ENCODE assay signal across 8 mouse cellular contexts in genomic region chr12:113151661-113152271, GRCm38 (mm10). TPM values are rescaled to one million over a fixed set of nuclear protein-coding genes. Genes with fewer than 3 reads are reported as not detected.
DNase-seq lines count a peak whose midpoint lies in the region; ATAC-seq and TF ChIP-seq lines count a peak whose summit lies in the region.

No protein-coding gene starts in this region.

- H3K9me3 ChIP-seq in intestine, embryonic 14.5 days (ENCODE audit: control insufficient read depth, low read length), result no peaks in the 10 kb centered on the region
- H3K9me3 ChIP-seq in neural tube, embryonic 15.5 days (replicated peaks), result no peaks in the 10 kb centered on the region

- H3K4me3 ChIP-seq in bone marrow, adult 2 months (replicated peaks; ENCODE audit: control insufficient read depth, low read depth, low read length), result peak overlapping the region; percentile 96
- H3K4me3 ChIP-seq in intestine, embryonic 14.5 days (ENCODE audit: low read depth, low read length), result peak overlapping the region; percentile 46
- peak overlapping the region; percentile 37 for H3K4me3 ChIP-seq in neural tube, embryonic 15.5 days (replicated peaks)

- peak; percentile 86; the same call in 1 of the 2 replicates for TF ChIP-seq POLR2A in bone marrow, adult 2 months (IDR thresholded peaks at IDR 0.05; ENCODE audit: borderline replicate concordance, control insufficient read depth, low read depth, low read length)

- peaks cover 14% of the 10 kb centered on the region for H3K27me3 ChIP-seq in intestine, embryonic 14.5 days (replicated peaks; ENCODE audit: control insufficient read depth, insufficient read depth, low read length)
- peaks cover 25% of the 10 kb centered on the region for H3K27me3 ChIP-seq in neural tube, embryonic 15.5 days (replicated peaks)

- ATAC-seq in intestine, embryonic 14.5 days (replicated peaks; ENCODE audit: low FRiP score, low TSS enrichment, low read depth), result no peak
- no peak for ATAC-seq in neural tube, embryonic 15.5 days (ENCODE audit: low FRiP score)

- peak; percentile 64 to 68 for DNase-seq in B cell, adult 2 months
- DNase-seq in gastrocnemius, postnatal 36 days, result peak; percentile 65 to 66
- DNase-seq in intestine, embryonic 14.5 days (ENCODE audit: low spot score), result peak; percentile 74
- peak; percentile 72 to 74 for DNase-seq in lung, adult 18-20 months
- no peak for DNase-seq in frontal cortex, postnatal 25 days (ENCODE audit: low spot score in 2 of 2)
- no peak for DNase-seq in adrenal gland, postnatal 36 days

- H3K36me3 ChIP-seq in intestine, embryonic 14.5 days (ENCODE audit: control insufficient read depth, insufficient read depth, low read length), result no peaks in the 10 kb centered on the region
- no peaks in the 10 kb centered on the region for H3K36me3 ChIP-seq in neural tube, embryonic 15.5 days

- peaks cover 7% of the 10 kb centered on the region; the same call in 1 of the 2 replicates for H3K4me1 ChIP-seq in bone marrow, adult 2 months (ENCODE audit: control insufficient read depth, insufficient read depth, low read length)
- peaks cover 20% of the 10 kb centered on the region for H3K4me1 ChIP-seq in intestine, embryonic 14.5 days (replicated peaks; ENCODE audit: control insufficient read depth, insufficient read depth, low read length)
- peaks cover 44% of the 10 kb centered on the region for H3K4me1 ChIP-seq in neural tube, embryonic 15.5 days

- WGBS in bone marrow, adult 2 months, result under 1% methylated on average over 36 of the region's 36 CpGs
- under 1% methylated on average over 35 of the region's 36 CpGs for WGBS in intestine, embryonic 14.5 days
- WGBS in neural tube, embryonic 15.5 days, result under 1% methylated on average over 36 of the region's 36 CpGs

- H3K27ac ChIP-seq in bone marrow, adult 2 months (ENCODE audit: control insufficient read depth, insufficient read depth, low read depth, low read length, poor library complexity), result peak overlapping the region; percentile 56
- H3K27ac ChIP-seq in intestine, embryonic 14.5 days (ENCODE audit: low read depth), result no peak overlapping the region
- no peak overlapping the region for H3K27ac ChIP-seq in neural tube, embryonic 15.5 days (replicated peaks)

- intact Hi-C loops in gastrocnemius, postnatal 36 days (cut with DNase I), result loop anchor here (5.0 kb wide), 1 partner anchor 149 kb away; the partner anchor contains the start of gene Brf1

- H3K9ac ChIP-seq in intestine, embryonic 14.5 days (ENCODE audit: low read length), result peak overlapping the region; percentile 42
- 0 out of 2 replicates have a peak overlapping the region, but pooled peaks have one; percentile 31 for H3K9ac ChIP-seq in neural tube, embryonic 15.5 days (replicated peaks)

- H3K4me2 ChIP-seq in intestine, embryonic 14.5 days (ENCODE audit: low read length), result peak overlapping the region; percentile 90
- peak overlapping the region; percentile 67 for H3K4me2 ChIP-seq in neural tube, embryonic 15.5 days

- TF ChIP-seq CTCF in bone marrow, adult 2 months (IDR thresholded peaks at IDR 0.05; ENCODE audit: control insufficient read depth, insufficient read depth, low read length), result no peak

RNA-seq across cellular contexts. Expression of gene Tedc1, which starts 4.5 kb away (rescaled TPM):
- polyA plus RNA-seq in bone marrow, adult 2 months (2011; ENCODE audit: insufficient read depth, insufficient read length, low replicate concordance, missing spikeins), result 7.0 and 16.0 TPM in 2 replicates
- total RNA-seq in gastrocnemius, postnatal 36 days (2021), result under 1 TPM; 0.56 to 0.67 TPM
- 24.2 and 27.9 TPM in 2 replicates for polyA plus RNA-seq in intestine, embryonic 14.5 days (2014; fragmentation: Nextera tagmentation; extraction: Ambion mirVana)
- 19.6 and 36.6 TPM in 2 replicates for polyA plus RNA-seq in neural tube, embryonic 15.5 days (2015; fragmentation: Nextera tagmentation; extraction: Ambion mirVana)
- 1 to 10 TPM; 1.7 TPM for total RNA-seq in adrenal gland, postnatal 36 days (2021)

RNA-seq across cellular contexts. Expression of gene Crip1, which starts 5.7 kb away (rescaled TPM):
- 166 and 201 TPM in 2 replicates for polyA plus RNA-seq in bone marrow, adult 2 months (2011; ENCODE audit: insufficient read depth, insufficient read length, low replicate concordance, missing spikeins)
- total RNA-seq in gastrocnemius, postnatal 36 days (2021), result 10 to 100 TPM; 73.5 to 88.6 TPM
- 266 and 312 TPM in 2 replicates for polyA plus RNA-seq in intestine, embryonic 14.5 days (2014; fragmentation: Nextera tagmentation; extraction: Ambion mirVana)
- polyA plus RNA-seq in neural tube, embryonic 15.5 days (2015; fragmentation: Nextera tagmentation; extraction: Ambion mirVana), result 53.4 and 404 TPM in 2 replicates
- 10 to 100 TPM; 44.1 to 71.1 TPM for total RNA-seq in adrenal gland, postnatal 36 days (2021)

RNA-seq across cellular contexts. Expression of gene Crip2, which starts 11.7 kb away (rescaled TPM):
- polyA plus RNA-seq in bone marrow, adult 2 months (2011; ENCODE audit: insufficient read depth, insufficient read length, low replicate concordance, missing spikeins), result 23.6 and 24.6 TPM in 2 replicates
- total RNA-seq in gastrocnemius, postnatal 36 days (2021), result 10 to 100 TPM; 30.9 to 39.3 TPM
- polyA plus RNA-seq in intestine, embryonic 14.5 days (2014; fragmentation: Nextera tagmentation; extraction: Ambion mirVana), result 124 and 129 TPM in 2 replicates
- polyA plus RNA-seq in neural tube, embryonic 15.5 days (2015; fragmentation: Nextera tagmentation; extraction: Ambion mirVana), result 259 and 289 TPM in 2 replicates
- 10 to 100 TPM; 51.8 to 52.5 TPM for total RNA-seq in adrenal gland, postnatal 36 days (2021)

RNA-seq across cellular contexts. Expression of gene Tmem121, which starts 34.0 kb away (rescaled TPM):
- not detected in 2 replicates for polyA plus RNA-seq in bone marrow, adult 2 months (2011; ENCODE audit: insufficient read depth, insufficient read length, low replicate concordance, missing spikeins)
- total RNA-seq in gastrocnemius, postnatal 36 days (2021), result under 1 TPM; 0.15 TPM
- 6.6 and 7.6 TPM in 2 replicates for polyA plus RNA-seq in intestine, embryonic 14.5 days (2014; fragmentation: Nextera tagmentation; extraction: Ambion mirVana)
- 47.2 and 52.2 TPM in 2 replicates for polyA plus RNA-seq in neural tube, embryonic 15.5 days (2015; fragmentation: Nextera tagmentation; extraction: Ambion mirVana)
- 1 to 10 TPM; 4.5 to 7.4 TPM for total RNA-seq in adrenal gland, postnatal 36 days (2021)

RNA-seq across cellular contexts. Expression of gene Mta1, which starts 53.7 kb away (rescaled TPM):
- 17.9 and 20.9 TPM in 2 replicates for polyA plus RNA-seq in bone marrow, adult 2 months (2011; ENCODE audit: insufficient read depth, insufficient read length, low replicate concordance, missing spikeins)
- 10 to 100 TPM; 32.3 to 36.1 TPM for total RNA-seq in gastrocnemius, postnatal 36 days (2021)
- polyA plus RNA-seq in intestine, embryonic 14.5 days (2014; fragmentation: Nextera tagmentation; extraction: Ambion mirVana), result 17.6 and 21.3 TPM in 2 replicates
- 14.3 and 15.0 TPM in 2 replicates for polyA plus RNA-seq in neural tube, embryonic 15.5 days (2015; fragmentation: Nextera tagmentation; extraction: Ambion mirVana)
- total RNA-seq in adrenal gland, postnatal 36 days (2021), result 10 to 100 TPM; 76.8 to 99.8 TPM

Comparison
In these comparisons a context has a peak if more than half of its experiments do, and no peak if none do; other contexts are left out.
1. DNase-seq: peak in B cell, adult 2 months (2 of 2), gastrocnemius, postnatal 36 days (2 of 2), intestine, embryonic 14.5 days (single experiment) and lung, adult 18-20 months (2 of 2); none in frontal cortex, postnatal 25 days (0 of 2) and adrenal gland, postnatal 36 days (0 of 2).
2. H3K4me3 ChIP-seq: peak in every context shown above with its lines; median percentile 96 in bone marrow, adult 2 months; 46 in intestine, embryonic 14.5 days; 37 in neural tube, embryonic 15.5 days.